Mouse (Mus musculus) ES-Bruce4 (cell line): ENCODE measurements around the gene Wnt8b.

Experiments used
- CTCF ChIP-seq: IDR thresholded peaks from one replicate; pipeline ENCODE4 v1.8.1; 2011; ENCODE audit warnings: low read depth, low read length
- EP300 ChIP-seq: IDR thresholded peaks from 2 replicates; pipeline ENCODE4 v1.6.1; 2011; ENCODE audit warnings: low read depth, low read length; ENCODE audit not compliant: insufficient read depth

- TF ChIP-seq CTCF, result peak; percentile 1
- no peak for TF ChIP-seq EP300
Measured at GRCm38 (mm10) chr19:44511451-44512231, 18.4 kb downstream of the Wnt8b start.
